Mouse (Mus musculus): ENCODE results near the gene Cox7a2l.
A peak's percentile ranks its signal among the peaks of the same experiment; 100 is the strongest.

The Cox7a2l gene

DNA sequence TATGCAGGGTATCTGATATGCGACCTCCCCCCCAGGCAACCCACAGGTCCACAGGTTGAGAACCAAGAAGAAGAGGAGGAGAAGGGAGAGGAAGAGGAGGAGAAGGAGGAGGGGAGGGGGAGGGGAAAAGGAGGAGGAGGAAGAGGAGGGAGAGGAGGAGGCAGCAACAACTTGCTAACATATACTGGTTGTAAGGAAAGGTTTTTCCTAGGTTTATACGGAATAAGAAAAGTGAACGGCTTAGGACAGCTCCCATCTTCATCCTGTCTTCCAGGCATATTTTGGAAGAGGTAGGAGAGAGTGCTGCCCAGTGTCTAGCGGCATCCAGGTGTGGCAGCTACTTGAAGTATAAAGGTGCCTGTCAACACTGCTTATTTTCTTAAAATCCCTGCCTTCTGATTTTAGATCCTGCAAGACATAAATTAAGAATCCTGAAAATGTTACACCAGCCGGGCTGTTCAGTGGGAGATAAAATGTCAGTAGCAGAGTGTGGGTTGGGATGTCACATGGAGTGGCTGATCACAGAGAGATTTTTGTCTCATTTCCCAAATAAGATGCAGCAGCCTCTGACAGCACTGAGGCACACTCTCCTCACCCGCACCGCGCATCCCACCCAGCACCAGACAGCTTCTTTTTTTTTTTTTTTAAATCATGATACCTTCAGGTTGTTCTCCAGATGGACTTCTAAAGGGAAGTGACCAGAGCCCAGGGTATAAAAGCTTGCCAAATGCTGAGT lies at the start of gene Cox7a2l:
Gene Cox7a2l, minus strand, starts transcription at position 51 of the 736 bp plus-strand sequence.
- peak; percentile 66 to 73 for DNase-seq (ENCODE audit: low spot score in 2 of 2)

DNA sequence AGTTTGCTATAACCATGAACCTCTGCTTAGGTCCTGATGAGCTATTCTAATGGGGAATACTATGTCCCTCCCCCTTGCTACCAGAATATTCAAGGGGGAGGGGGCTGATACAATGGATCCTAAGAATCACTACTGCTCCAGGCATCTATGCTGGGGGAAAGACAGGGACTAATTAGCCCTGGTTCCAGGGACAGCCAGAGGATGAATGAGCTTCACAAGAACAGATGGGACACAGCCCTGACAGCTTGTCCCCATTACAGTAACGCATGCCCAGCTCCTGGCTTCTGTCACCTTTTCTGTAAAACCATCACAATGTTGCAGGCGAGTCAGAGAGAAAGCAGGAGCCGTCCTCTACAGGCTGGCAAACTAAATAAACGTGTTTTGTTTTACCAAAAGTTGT lies 48.4 kb upstream of the Cox7a2l start:
- DNase-seq (ENCODE audit: low spot score in 2 of 2): no peak

DNA sequence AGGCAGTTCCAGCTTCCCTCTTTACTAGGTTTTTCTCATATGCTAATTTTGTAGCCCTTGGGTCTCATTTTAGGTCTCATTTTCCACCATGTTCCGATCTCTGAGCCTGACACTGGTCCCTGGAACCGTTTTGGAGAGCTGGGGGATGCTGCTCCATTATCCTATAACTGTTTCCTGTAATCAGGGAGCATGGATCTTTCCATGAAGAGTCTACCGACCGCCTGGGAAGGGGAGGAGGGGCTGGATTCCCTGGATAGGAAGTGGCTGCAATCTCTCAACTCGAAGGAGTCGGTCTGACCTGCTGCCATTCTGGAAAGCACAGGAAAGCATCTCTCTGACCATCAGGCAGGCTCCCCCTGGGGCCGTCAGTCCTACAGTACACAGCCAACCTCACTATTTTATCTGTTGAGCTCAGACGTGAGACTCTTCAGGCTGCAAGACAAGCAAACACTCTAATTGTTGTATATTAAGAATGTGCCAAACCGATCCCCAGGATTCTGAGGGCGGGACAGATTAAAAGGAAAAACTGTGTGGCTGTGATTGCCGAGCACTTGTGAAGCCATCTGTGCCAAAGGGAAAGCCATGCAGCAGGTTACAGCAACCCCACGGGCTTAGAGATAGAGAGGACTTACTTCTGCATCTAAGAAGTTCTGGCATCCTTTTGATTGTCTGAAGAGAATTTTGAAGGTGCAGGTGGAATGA lies 47.1 kb upstream of the Cox7a2l start:
- DNase-seq (ENCODE audit: low spot score in 2 of 2): no peak

DNA sequence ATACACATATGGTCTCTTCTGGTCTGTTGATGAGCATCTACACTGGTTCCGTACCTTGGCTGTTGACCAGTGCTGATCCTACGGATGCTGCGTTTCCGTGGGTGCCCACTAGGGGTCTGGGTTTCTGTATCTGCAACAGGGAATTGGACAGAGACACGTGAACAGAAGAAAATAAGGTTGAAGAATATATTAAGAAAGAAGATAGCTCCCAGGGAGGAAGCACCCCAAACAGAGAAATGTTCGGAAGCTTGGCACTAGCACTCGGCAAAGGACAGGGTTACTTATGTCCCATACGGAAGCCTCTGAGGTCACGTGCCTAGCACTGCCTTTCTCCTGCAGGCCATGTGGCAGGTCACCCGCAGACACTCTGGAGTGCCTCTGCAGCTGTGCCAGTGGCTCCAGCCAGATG lies 46.6 kb upstream of the Cox7a2l start:
- no peak for DNase-seq (ENCODE audit: low spot score in 2 of 2)

DNA sequence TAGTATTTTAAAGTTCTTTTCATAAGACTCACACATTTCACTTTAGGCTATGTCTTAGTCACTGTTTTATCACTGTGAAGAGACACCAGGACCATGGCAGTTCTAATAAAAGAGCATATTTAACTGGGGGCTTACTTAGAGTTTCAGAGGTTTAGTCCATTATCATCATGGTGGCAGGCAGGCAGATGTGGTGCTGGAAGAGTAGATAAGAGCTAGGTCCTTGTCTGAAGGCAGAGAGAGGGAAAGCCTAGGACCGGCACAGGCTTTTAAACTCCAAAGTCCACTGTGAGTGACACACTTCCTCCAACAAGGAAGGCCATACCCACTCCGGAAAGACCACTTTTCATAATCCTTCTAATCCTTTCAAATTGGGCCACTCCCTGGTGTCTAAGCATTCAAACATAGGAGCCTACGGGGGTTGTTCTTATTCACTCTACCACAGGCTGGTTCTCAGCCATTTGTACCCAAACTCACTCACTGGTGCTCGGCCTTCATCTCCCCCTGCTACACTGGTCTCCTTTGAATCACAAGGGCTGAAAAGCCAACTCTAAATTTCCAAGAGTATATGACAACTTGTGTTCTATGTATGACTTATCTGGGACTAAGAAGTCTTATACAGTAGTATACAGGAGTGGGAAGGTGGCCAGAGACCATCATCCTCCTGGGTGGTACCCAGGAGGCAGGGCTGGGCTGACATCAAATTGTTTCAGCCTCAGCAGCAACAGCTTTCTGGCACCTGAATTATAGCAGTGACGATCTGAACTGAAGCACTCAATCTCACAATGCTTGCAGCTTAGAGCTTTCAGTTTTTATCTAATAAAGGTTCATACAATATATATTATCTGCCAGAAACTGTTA lies 45.3 kb upstream of the Cox7a2l start:
- DNase-seq (ENCODE audit: low spot score in 2 of 2): no peak

DNA sequence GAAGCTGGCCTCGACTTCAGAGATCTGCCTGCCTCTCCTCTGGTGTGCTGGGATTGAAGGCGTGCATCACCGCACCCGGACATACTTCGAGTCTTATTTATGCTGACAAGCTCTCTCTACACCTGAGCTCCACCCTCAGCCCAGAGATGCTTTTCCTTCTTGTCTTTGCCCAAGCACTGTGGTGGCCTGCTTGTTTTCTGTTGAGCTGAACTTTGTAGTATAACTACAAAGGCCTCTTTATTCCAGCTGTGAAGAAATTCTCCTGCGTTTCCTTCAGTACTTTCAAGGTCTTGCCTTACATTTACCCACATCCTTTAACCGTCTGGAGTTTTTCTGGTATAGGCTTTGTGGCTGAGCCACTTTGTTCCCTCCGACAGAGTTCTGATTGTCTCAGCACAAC lies 42.0 kb upstream of the Cox7a2l start:
- DNase-seq (ENCODE audit: low spot score in 2 of 2): no peak

DNA sequence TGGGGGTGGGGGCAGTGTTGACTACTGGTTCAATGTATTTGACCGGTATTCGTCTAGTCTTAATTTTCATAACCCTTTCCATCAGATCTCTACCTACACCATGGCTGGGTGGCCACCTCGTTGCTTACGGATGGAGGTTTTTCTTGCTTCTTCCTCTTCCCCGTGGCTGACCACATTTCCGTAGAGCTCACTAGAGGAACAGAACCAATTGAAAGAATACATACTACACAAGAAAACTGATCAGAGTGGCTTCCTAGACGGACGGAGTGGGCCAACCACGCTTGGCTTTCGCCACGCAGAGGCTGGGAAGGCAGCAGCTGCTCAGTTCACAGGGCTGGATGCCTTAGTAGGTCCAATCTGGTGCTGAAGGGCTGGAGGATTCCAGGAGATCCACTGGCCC lies 38.7 kb upstream of the Cox7a2l start:
- no peak for DNase-seq (ENCODE audit: low spot score in 2 of 2)

DNA sequence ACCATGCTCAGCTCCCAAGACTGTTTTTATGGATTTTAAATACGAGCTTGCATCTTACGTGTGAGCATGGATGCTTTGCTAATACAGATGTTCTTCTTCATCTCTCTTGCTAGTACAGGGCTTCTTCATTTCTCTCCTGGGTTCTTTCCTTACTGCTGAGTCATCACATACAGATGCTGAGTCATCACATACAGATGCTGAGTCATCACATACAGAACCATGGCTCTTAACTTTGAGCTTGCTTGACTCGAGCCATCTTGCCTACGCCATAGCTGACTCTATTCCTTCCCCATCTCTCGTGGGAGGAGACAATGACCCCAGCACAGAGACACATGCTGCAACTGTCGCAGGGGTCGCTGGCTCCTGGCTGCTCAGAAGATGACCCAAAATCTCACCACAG lies 37.9 kb upstream of the Cox7a2l start:
- no peak for DNase-seq (ENCODE audit: low spot score in 2 of 2)

DNA sequence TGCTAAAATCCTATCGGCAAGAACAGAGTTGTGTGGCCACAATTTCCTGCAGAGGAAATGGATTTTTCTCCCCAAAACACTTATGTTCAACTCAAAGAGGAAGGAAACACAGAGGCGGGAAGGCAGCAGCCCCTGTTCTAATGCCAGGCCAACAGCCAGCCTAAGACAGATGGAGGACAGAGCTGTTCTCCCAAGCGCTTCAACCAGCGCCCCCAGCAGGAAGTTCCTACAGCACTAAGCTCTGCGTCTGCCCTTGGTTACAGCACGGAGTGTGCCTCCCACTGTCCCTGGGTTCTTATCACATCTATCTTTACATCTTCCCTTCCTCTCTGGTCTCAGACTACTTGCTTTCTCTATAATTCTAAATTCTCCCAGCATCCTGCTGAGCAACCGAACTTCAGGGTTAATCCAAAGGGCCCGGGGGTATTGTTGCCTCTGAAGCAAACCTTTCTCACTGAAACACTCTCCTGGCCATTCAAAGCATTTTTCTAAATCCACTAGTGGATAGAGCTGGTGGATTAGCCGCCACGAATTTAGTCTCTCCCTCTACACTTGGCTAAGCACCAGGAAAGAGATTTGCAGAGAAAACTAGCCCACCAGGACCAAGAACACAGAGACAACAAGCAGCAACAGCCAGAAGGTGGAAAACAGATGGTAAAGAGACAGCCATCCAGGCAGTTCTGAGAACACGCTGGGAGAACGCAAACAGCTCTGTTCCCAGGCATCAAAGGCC lies 31.5 kb upstream of the Cox7a2l start:
- DNase-seq (ENCODE audit: low spot score in 2 of 2): no peak

DNA sequence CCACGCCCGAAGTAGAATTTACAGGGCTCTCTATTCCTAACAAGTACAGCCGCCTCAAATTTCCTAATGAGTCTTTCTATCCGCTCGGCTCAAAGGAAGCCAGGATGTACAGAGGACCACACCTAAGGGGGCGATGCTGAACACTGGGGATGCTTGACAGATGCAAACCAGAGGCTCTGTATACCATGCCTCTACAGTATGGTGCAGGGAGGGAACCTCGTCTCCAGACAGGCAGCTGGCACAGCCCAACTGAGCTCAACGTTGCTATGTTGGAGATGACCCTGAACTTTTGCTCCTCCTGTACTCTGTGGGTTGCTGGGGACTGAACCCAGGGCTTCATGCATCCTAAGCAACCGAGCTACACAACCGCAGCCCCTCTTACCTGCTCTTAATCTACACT lies 30.0 kb upstream of the Cox7a2l start:
- DNase-seq (ENCODE audit: low spot score in 2 of 2): no peak

DNA sequence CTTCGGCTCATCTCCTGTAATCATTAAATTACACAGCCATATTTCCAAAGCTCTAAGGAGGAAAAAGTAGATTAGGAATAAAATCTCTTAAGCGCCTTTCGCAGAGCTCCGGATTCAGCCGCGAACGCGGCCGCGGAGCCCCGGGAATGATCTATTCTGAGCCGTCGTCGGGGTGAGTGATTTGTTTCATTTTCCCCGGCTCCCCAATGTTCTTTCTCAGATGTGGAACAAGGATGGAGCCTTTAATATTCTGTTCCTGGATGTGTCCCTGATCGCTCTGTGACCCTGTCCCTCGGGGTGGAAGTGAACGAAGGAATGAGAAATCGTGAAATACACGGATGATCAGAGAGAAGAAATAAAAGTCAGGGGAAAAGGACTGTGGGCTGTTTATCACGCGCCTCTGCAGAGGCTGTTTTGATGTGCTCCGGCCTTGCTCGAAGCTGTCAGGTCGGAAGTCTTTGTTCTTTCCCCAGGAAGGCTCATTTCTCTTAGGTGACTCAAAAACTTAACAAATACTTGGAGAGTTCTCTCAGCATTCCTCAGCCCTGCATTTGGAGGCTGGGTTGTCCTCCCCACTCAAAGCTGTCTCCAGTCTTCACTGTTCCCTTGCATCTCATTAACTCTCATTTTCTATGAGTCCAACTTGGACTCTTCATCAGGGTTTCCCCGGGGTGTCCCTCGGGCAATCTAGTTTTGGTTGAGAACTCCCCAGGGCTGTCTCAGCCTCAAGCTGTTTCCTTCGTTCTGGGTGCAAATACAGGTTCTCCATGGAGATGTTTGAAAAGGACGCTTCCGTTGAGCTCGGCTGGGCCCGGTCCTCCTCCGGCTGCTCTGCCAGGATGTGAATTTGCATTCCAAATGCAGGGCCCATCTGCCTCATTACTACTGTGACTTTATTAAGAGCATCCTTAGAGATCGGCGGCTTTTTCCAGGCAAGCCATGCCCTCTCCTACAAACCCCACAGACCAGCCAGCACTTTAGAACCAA lies 28.9 kb upstream of the Cox7a2l start:
- DNase-seq (ENCODE audit: low spot score in 2 of 2): no peak

DNA sequence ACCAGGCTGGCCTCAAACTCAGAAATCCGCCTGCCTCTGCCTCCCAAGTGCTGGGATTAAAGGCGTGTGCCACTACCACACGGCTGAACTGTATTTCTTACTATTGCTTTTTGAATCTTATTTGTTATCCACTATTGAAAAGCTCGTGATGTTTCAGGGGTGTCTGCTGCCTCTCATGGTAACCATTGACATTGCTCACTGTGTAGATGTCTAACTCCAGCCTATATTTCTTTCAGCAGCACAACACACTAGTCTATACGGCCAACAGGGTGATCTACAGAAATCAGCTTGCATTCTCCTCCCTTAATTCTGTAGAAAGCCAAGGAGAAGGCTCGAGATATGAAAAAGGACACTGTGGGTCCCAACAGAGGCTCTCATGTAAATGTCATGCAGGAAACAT lies 28.1 kb upstream of the Cox7a2l start:
- DNase-seq (ENCODE audit: low spot score in 2 of 2): no peak

DNA sequence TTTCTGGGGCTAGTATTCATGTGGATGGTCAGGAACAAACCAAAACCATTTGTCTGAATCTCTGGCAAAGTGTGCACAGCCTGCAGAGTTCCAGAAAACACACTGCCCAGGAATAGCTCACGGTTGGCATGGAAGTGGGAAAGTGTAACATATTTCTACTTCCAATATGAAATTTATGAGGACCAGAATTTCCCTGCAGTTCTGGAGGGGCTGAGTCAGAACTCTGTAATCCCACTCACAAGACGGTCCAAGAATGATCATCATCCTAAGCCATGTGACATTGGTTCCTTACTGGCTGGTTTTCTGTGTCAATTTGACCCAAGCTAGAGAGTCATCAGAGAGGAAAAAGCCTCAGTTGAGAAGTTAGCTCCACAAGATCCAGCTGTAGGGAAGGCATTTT lies 25.3 kb upstream of the Cox7a2l start:
- no peak for DNase-seq (ENCODE audit: low spot score in 2 of 2)

DNA sequence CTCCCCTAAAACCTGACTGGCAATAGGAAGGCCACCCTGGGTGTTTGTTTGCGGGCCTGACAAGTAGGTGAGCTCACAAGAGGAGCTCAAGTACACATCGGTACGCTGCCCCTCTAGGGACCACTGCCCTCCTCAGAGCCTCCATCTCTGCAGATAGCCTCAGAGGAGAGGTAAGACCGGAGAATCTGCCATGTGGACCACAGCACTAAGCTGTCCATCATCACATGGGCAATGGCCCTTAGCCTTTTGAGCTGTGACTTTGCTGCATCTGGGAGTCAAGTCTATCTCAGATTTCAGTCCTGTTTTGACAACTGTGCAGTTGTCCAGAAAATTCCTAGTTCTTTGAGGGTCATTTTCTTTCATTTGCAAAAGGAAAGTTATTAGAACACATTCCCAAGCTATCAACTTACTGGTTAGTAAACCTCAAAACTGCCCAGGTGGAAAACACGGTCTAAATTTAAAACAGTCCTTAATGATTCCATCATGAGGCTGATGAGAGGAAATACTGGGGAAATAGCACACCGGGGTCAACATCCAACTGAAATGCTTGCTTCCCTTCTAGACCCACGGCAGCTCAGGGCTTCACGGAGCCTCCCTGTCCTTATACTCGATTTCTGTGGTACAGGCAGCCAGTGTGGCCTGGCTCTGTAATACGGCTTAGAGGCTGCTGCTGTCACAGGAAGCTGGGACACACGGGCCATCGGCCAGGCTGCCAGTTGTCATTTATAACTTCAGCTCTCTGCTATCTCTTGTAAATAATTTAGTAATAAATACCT lies 22.3 kb upstream of the Cox7a2l start:
- no peak for DNase-seq (ENCODE audit: low spot score in 2 of 2)

DNA sequence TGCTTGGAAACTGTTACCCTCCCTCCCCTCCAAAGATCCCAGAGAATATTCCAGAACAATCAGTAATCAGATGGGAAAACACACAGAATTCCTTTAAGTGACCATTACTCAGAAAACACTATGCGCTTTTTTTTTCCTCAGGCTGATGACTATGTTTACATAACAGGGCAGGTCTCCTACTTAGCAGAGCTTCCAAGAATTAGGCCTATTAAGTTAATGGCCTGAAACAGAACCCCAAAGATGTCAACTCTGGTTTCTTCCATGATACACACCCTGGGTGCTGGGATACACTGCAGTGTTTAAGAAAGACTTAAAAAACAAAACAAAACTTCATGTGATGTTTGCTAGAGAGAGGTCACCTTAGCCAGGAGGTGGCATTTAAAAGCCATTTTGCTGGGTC lies 21.6 kb upstream of the Cox7a2l start:
- no peak for DNase-seq (ENCODE audit: low spot score in 2 of 2)

DNA sequence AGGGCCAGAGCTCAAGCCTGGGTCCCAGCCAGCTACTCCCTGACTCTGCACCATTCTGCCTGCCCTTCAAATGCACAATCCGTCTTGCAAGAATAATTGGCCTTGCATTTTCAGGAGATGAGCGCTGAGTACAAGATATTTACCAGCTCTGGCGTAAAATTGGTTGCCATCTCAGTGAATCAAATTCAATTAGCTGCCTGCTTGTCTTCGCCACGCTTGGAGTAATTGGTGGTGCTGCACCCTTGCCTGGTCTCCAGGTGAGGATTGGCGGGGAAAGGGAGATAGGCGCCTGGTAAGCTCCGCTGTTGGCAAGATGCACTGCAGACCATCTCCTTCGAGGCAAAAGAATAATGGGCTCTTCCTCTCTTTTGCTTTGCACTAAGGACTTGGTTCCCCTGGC lies 21.0 kb upstream of the Cox7a2l start:
- DNase-seq (ENCODE audit: low spot score in 2 of 2): no peak

DNA sequence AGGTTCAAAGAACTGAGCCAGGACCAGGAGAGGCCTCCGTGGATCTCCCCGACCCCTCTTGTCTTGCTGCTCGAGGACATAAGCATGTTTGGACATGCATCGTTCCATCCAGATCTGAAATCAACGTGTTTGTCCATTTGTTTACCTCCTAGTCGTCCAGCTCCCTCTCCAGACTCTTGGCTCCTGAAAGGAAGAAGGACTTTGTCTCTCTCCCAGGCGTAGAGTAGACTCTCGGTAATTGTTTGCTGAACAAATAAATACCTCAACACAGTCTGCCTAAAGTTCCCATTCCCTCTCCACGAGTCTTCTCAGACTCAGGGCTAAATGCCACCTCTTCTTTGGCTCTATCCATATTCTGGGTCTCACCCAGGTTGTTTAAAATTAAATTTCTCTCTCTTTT lies 16.0 kb upstream of the Cox7a2l start:
- DNase-seq (ENCODE audit: low spot score in 2 of 2): no peak

DNA sequence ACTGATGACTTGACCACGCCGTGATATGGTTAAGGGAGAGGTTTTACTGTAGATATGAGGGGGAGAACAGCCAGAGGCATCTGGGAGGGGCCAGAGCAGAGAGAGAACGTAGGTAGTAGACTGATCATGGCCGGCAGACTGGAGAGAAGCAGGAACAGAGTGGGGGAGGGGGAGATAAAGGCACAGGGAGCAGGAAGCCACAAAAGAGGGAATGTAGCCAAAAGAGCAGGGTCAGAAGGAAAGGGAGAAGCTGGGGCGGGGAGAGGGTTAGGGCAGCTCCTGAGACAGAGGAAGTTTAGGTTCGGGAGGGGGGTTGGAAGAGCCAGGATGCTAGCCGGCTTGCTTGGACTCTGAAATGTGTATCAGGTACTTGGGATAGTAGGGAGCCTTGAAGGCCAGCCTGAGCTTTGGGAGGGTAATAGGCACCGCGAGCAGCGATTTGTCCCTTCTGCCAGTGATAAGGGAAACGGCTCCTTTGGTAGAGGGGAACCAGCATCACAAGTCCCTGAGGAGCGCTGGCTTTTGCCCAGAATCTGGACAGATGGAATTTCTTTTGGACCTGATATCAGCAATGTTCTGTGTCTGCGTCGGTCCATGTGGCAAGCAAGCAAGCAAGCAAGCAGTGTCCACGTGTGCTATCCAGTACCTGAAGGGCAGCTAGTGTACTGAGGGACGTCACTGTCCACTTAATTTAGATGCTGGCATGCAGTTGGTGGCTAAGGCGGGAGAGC lies 10.7 kb upstream of the Cox7a2l start:
- DNase-seq (ENCODE audit: low spot score in 2 of 2): no peak

Data from right cerebral cortex, postnatal 36 days (tissue).